Mouse (Mus musculus) v-Abl transformed pro-B cells (cell line): ENCODE results near the gene Evi2.

ENCODE experiments used
- in situ Hi-C, 2 experiments: fragments of 400-800 bp; cut with MboI; formaldehyde crosslinking; loops; one replicate each; pipeline ENCODE4 v1.15.1; 2025; ENCODE audit not compliant: unreplicated experiment in 2 of 2

Evi2 gene

GRCm38 (mm10) chr11:79530333-79530761 lies at the start of gene Evi2, which contains the start of gene Evi2a:
Gene Evi2, minus strand, starts transcription at chr11:79530589.
Gene Evi2a, minus strand, starts transcription at chr11:79530609.
- in situ Hi-C loops: no loop called here

GRCm38 (mm10) chr11:79577741-79578140 lies 47.4 kb upstream of the Evi2 start:
- in situ Hi-C loops: loop anchor here (5.0 to 25.0 kb wide), 8 partner anchors 93 to 740 kb away; partner anchors contain the start of genes Gm9964 (in 1 of the 2) and Lyrm9 (in 1 of the 2)

GRCm38 (mm10) chr11:79575383-79576073 lies 45.1 kb upstream of the Evi2 start:
- in situ Hi-C loops: loop anchor here (5.0 to 25.0 kb wide), 8 partner anchors 91 to 738 kb away; partner anchors contain the start of genes Gm9964 (in 1 of the 2) and Lyrm9 (in 1 of the 2)

GRCm38 (mm10) chr11:79573836-79574235 lies 43.4 kb upstream of the Evi2 start:
- in situ Hi-C loops: loop anchor here (10.0 kb wide), 2 partner anchors 89 to 729 kb away; no protein-coding TSS in a partner anchor

- in situ Hi-C loops: loop anchor here (10.0 kb wide), 2 partner anchors 86 to 726 kb away; no protein-coding TSS in a partner anchor
These were observed 39.9 kb upstream of the Evi2 start for GRCm38 (mm10) chr11:79570319-79570718.

GRCm38 (mm10) chr11:79568197-79568911 lies 38.0 kb upstream of the Evi2 start:
- in situ Hi-C loops: no loop called here

GRCm38 (mm10) chr11:79566947-79567346 lies 36.6 kb upstream of the Evi2 start:
- in situ Hi-C loops: no loop called here

- in situ Hi-C loops: no loop called here
These were observed 33.1 kb upstream of the Evi2 start for GRCm38 (mm10) chr11:79563493-79563892.

GRCm38 (mm10) chr11:79560536-79560935 lies 30.1 kb upstream of the Evi2 start:
- in situ Hi-C loops: no loop called here

- in situ Hi-C loops: loop anchor here in 1 of 2 experiments (5.0 kb wide), 1 partner anchor 55 kb away; no protein-coding TSS in a partner anchor
These were observed 22.2 kb upstream of the Evi2 start for GRCm38 (mm10) chr11:79552622-79553021.

GRCm38 (mm10) chr11:79536293-79536692 lies 5.9 kb upstream of the Evi2 start:
- in situ Hi-C loops: no loop called here

- in situ Hi-C loops: no loop called here
These were observed 5.2 kb upstream of the Evi2 start for GRCm38 (mm10) chr11:79535554-79535953.

GRCm38 (mm10) chr11:79533950-79534690 lies 3.7 kb upstream of the Evi2 start:
- in situ Hi-C loops: no loop called here

GRCm38 (mm10) chr11:79533311-79533710 lies 2.9 kb upstream of the Evi2 start:
- in situ Hi-C loops: no loop called here

GRCm38 (mm10) chr11:79531485-79531884 lies 1.1 kb upstream of the Evi2 start:
- in situ Hi-C loops: no loop called here

GRCm38 (mm10) chr11:79530774-79531173 lies 385 bp upstream of the Evi2 start:
- in situ Hi-C loops: no loop called here

- in situ Hi-C loops: loop anchor here in 1 of 2 experiments (10.0 kb wide), 1 partner anchor 545 kb away; no protein-coding TSS in a partner anchor
These were observed 653 bp downstream of the Evi2 start for GRCm38 (mm10) chr11:79529736-79530135.

- in situ Hi-C loops: loop anchor here in 1 of 2 experiments (10.0 kb wide), 1 partner anchor 546 kb away; no protein-coding TSS in a partner anchor
These were observed 1.2 kb downstream of the Evi2 start for GRCm38 (mm10) chr11:79529226-79529625.

GRCm38 (mm10) chr11:79528601-79529000 lies 1.8 kb downstream of the Evi2 start:
- in situ Hi-C loops: loop anchor here in 1 of 2 experiments (10.0 kb wide), 1 partner anchor 546 kb away; no protein-coding TSS in a partner anchor

GRCm38 (mm10) chr11:79527739-79528384 lies 2.5 kb downstream of the Evi2 start:
- in situ Hi-C loops: loop anchor here in 1 of 2 experiments (10.0 kb wide), 1 partner anchor 547 kb away; no protein-coding TSS in a partner anchor
